Mouse (Mus musculus): ENCODE measurements around the gene Msh5. TPM values are rescaled to one million over a fixed set of nuclear protein-coding genes. Genes with fewer than 3 reads are reported as not detected.

The Msh5 gene
- polyA plus RNA-seq, 1 experiment from 2014 or later = 4.7 TPM

DNA sequence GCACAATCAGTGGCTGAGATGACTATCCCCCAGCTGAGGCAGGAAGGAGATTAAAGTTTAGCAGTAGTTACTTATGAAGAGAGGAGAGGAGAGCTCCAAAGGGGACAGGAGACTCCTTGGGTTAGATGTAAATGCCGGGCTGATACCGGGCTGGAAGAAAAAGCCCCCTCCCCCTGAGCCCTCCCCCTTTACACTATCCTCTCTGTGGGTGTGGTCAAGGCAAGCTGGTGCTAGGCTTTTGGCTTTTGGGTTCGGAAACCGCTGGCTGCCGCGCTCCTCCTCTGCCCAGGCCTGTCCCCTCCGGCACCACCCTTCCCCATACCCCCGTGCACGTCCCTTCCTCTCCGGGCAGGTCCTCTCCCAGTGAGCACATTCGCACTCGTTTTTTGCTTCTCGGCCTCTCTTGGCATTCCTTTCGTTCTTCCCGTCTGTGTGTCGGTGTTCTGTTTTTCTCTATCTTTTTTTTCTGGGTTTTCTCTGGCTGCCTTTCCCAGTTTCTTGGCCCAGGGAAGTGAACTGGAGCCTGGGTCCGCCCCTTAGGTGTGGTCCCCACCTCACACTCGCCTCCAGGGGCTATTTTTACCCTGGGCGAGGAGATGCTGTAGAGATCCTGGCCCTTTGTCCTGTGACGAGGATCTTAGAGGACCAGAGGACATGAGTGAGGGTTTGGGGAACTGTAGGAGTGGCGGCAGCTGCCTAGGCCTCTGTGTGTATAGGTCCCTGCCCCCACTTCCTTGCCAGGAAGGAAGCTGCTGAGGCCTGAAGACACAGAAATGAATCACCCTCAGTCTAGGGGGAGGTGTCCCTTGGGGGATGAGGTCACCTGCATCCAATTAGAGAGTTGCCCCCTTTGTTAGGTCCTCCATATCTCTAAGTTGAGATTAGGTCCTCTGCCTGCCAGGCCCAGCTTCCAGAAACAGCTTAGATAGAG lies 4.9 kb upstream of the Msh5 start:
- WGBS = 3% methylated on average over 21 of the region's 21 CpGs
- no peaks in the 10 kb centered on the region for H3K27me3 ChIP-seq (replicated peaks; ENCODE audit: control insufficient read depth, insufficient read depth, low read length)
- ATAC-seq (replicated peaks; ENCODE audit: low FRiP score) (peak; percentile 62), DNase-seq (ENCODE audit: low spot score) (peak; percentile 77)
- peak overlapping the region; percentile 81 for H3K4me3 ChIP-seq (ENCODE audit: low read depth, low read length)
- peak overlapping the region; percentile 86 for H3K9ac ChIP-seq (ENCODE audit: low read depth, low read length)
- peak overlapping the region; percentile 87 for H3K27ac ChIP-seq (ENCODE audit: low read depth, low read length)
- H3K36me3 ChIP-seq (ENCODE audit: control insufficient read depth, insufficient read depth, low read length) = peaks cover 32% of the 10 kb centered on the region
- H3K4me1 ChIP-seq (replicated peaks; ENCODE audit: control insufficient read depth, insufficient read depth, low read length) = peaks cover 46% of the 10 kb centered on the region
- no peaks in the 10 kb centered on the region for H3K9me3 ChIP-seq (ENCODE audit: control insufficient read depth, low read length)
- peak overlapping the region; percentile 99 for H3K4me2 ChIP-seq

- Histone ChIP-seq H3K27ac (ENCODE audit: low read depth, low read length) (peak overlapping the region; percentile 87), H3K4me2 (peak overlapping the region; percentile 99), H3K27me3 (replicated peaks; ENCODE audit: control insufficient read depth, insufficient read depth, low read length) (no peaks in the 10 kb centered on the region), H3K9me3 (ENCODE audit: control insufficient read depth, low read length) (no peaks in the 10 kb centered on the region), H3K4me1 (replicated peaks; ENCODE audit: control insufficient read depth, insufficient read depth, low read length) (peaks cover 49% of the 10 kb centered on the region), H3K4me3 (ENCODE audit: low read depth, low read length) (peak overlapping the region; percentile 81), H3K9ac (ENCODE audit: low read depth, low read length) (peak overlapping the region; percentile 86), H3K36me3 (ENCODE audit: control insufficient read depth, insufficient read depth, low read length) (peaks cover 22% of the 10 kb centered on the region)
- DNase-seq (ENCODE audit: low spot score) = peak; percentile 82
- ATAC-seq (replicated peaks; ENCODE audit: low FRiP score) = peak; percentile 14
- under 1% methylated on average over 27 of the region's 27 CpGs for WGBS
Observed at GRCm38 (mm10) chr17:35050126-35050750, 3.7 kb upstream of the Msh5 start.

GRCm38 (mm10) chr17:35049561-35050016 lies 3.0 kb upstream of the Msh5 start, which contains the start of gene Clic1:
Clic1 (plus strand) TSS chr17:35049966.
- peak within 1 kb of the TSS; percentile 99 for H3K4me2 ChIP-seq
- H3K27me3 ChIP-seq (replicated peaks; ENCODE audit: control insufficient read depth, insufficient read depth, low read length) = no peaks in the 10 kb centered on the region
- no peaks in the 10 kb centered on the region for H3K9me3 ChIP-seq (ENCODE audit: control insufficient read depth, low read length)
- peak within 1 kb of the TSS; percentile 81 for H3K4me3 ChIP-seq (ENCODE audit: low read depth, low read length)
- H3K36me3 ChIP-seq (ENCODE audit: control insufficient read depth, insufficient read depth, low read length) = peaks cover 19% of the 10 kb centered on the region
- peak within 1 kb of the TSS; percentile 86 for H3K9ac ChIP-seq (ENCODE audit: low read depth, low read length)
- peaks cover 55% of the 10 kb centered on the region for H3K4me1 ChIP-seq (replicated peaks; ENCODE audit: control insufficient read depth, insufficient read depth, low read length)
- H3K27ac ChIP-seq (ENCODE audit: low read depth, low read length) = peak within 1 kb of the TSS; percentile 87
- DNase-seq (ENCODE audit: low spot score) = peak; percentile 81
- ATAC-seq (replicated peaks; ENCODE audit: low FRiP score) = peak; percentile 1; the same call in 1 of the 2 replicates
- 3% methylated on average over 11 of the region's 11 CpGs for WGBS

DNA sequence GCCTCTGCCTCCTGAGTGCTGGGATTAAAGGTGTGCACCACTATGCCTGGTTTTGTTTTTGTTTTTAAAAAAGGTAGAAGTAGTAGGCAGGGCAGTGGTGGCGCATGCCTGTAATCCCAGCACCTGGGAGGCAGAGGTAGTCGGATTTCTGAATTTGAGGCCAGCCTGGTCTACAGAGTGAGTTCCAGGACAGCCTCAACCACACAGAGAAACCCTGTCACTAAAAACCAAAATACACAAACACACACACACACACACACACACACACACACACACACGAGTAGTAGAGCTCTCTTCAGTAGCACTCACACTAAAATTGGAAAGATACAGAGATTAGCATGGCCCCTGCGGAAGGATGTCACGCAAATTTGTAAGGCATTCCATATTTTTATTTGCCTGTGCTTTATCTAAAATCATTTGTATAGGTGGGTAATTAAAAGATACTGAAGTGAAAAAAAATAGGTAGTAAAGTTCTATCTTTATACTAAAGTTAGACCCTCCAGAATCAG lies 2.4 kb upstream of the Msh5 start:
- Histone ChIP-seq H3K9ac (ENCODE audit: low read depth, low read length) (peak overlapping the region; percentile 86), H3K27ac (ENCODE audit: low read depth, low read length) (peak overlapping the region; percentile 87), H3K36me3 (ENCODE audit: control insufficient read depth, insufficient read depth, low read length) (peaks cover 14% of the 10 kb centered on the region), H3K4me1 (replicated peaks; ENCODE audit: control insufficient read depth, insufficient read depth, low read length) (peaks cover 61% of the 10 kb centered on the region), H3K9me3 (ENCODE audit: control insufficient read depth, low read length) (no peaks in the 10 kb centered on the region), H3K4me2 (peak overlapping the region; percentile 99), H3K4me3 (ENCODE audit: low read depth, low read length) (peak overlapping the region; percentile 81; the same call in 1 of the 2 replicates), H3K27me3 (replicated peaks; ENCODE audit: control insufficient read depth, insufficient read depth, low read length) (no peaks in the 10 kb centered on the region)
- no peak for DNase-seq (ENCODE audit: low spot score)
- 44% methylated on average over 5 of the region's 5 CpGs for WGBS
- ATAC-seq (replicated peaks; ENCODE audit: low FRiP score) = no peak

DNA sequence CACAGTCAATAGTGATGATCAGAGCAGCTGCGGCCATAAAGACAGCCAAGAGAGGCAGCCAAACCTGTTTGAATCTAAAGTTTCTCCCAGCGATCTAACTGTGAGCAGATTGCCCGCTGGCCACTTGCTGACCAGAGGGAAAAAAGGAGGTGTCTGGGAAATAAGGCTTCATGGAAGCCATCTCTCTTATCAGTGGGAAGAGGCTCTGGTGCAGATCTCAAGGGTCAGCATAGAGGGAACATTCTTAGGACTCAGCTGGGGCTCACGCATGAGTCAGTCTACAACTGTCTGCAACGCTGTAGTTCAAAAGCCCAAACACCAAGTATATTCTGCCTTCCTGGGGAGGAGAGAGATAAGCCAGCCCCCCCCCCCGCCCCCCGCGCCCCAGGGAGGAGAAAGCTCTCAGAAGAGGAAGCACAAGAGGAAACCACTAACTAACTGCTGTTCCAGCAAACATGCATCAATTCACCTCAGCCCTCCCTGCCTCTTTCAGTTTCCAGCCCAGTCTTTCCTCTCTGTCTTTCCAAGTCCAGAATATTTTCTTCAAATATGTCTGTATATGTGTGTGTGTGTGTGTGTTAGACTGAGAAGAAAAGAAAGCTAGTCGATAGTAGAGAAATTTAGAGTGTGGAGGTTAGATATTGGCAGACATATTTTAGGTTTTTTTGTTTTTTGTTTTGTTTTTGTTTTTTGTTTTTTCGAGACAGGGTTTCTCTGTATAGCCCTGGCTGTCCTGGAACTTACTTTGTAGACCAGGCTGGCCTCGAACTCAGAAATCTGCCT lies 1.8 kb upstream of the Msh5 start:
- peak overlapping the region; percentile 87 for H3K27ac ChIP-seq (ENCODE audit: low read depth, low read length)
- H3K4me3 ChIP-seq (ENCODE audit: low read depth, low read length) = peak overlapping the region; percentile 36
- WGBS = 12% methylated on average over 11 of the region's 11 CpGs
- H3K36me3 ChIP-seq (ENCODE audit: control insufficient read depth, insufficient read depth, low read length) = peaks cover 9% of the 10 kb centered on the region
- peaks cover 68% of the 10 kb centered on the region for H3K4me1 ChIP-seq (replicated peaks; ENCODE audit: control insufficient read depth, insufficient read depth, low read length)
- no peaks in the 10 kb centered on the region for H3K9me3 ChIP-seq (ENCODE audit: control insufficient read depth, low read length)
- no peaks in the 10 kb centered on the region for H3K27me3 ChIP-seq (replicated peaks; ENCODE audit: control insufficient read depth, insufficient read depth, low read length)
- ATAC-seq (replicated peaks; ENCODE audit: low FRiP score) = no peak
- peak; percentile 71 for DNase-seq (ENCODE audit: low spot score)
- peak overlapping the region; percentile 99 for H3K4me2 ChIP-seq
- H3K9ac ChIP-seq (ENCODE audit: low read depth, low read length) = peak overlapping the region; percentile 86

GRCm38 (mm10) chr17:35047688-35048087 lies 1.1 kb upstream of the Msh5 start:
- Histone ChIP-seq H3K9ac (ENCODE audit: low read depth, low read length) (peak overlapping the region; percentile 64), H3K9me3 (ENCODE audit: control insufficient read depth, low read length) (no peaks in the 10 kb centered on the region), H3K4me2 (peak overlapping the region; percentile 99), H3K36me3 (ENCODE audit: control insufficient read depth, insufficient read depth, low read length) (peaks cover 3% of the 10 kb centered on the region), H3K4me1 (replicated peaks; ENCODE audit: control insufficient read depth, insufficient read depth, low read length) (peaks cover 65% of the 10 kb centered on the region), H3K27me3 (replicated peaks; ENCODE audit: control insufficient read depth, insufficient read depth, low read length) (no peaks in the 10 kb centered on the region), H3K4me3 (ENCODE audit: low read depth, low read length) (peak overlapping the region; percentile 36), H3K27ac (ENCODE audit: low read depth, low read length) (peak overlapping the region; percentile 87)
- ATAC-seq (replicated peaks; ENCODE audit: low FRiP score) = no peak
- 16% methylated on average over 1 of the region's 1 CpGs for WGBS
- no peak for DNase-seq (ENCODE audit: low spot score)

GRCm38 (mm10) chr17:35045807-35046680 lies 501 bp downstream of the Msh5 start:
- Histone ChIP-seq H3K27ac (ENCODE audit: low read depth, low read length) (peak overlapping the region; percentile 96), H3K36me3 (ENCODE audit: control insufficient read depth, insufficient read depth, low read length) (no peaks in the 10 kb centered on the region), H3K9me3 (ENCODE audit: control insufficient read depth, low read length) (no peaks in the 10 kb centered on the region), H3K27me3 (replicated peaks; ENCODE audit: control insufficient read depth, insufficient read depth, low read length) (no peaks in the 10 kb centered on the region), H3K4me3 (ENCODE audit: low read depth, low read length) (peak overlapping the region; percentile 72), H3K4me1 (replicated peaks; ENCODE audit: control insufficient read depth, insufficient read depth, low read length) (peaks cover 58% of the 10 kb centered on the region), H3K4me2 (peak overlapping the region; percentile 99), H3K9ac (ENCODE audit: low read depth, low read length) (peak overlapping the region; percentile 93)
- DNase-seq (ENCODE audit: low spot score) = no peak
- 3% methylated on average over 48 of the region's 48 CpGs for WGBS
- ATAC-seq (replicated peaks; ENCODE audit: low FRiP score) = no peak

Data from liver, embryonic 11.5 days (tissue).